Mouse (Mus musculus): Measurements from ENCODE around the gene Pdlim5. TPM values are rescaled to one million over a fixed set of nuclear protein-coding genes. Genes with fewer than 3 reads are reported as not detected.
"Not testable (repeated sequence)": the region's sequence is repeated elsewhere in the genome, so short reads cannot be mapped to it uniquely, and the experiment has no call there.

Pdlim5 gene
- polyA plus RNA-seq (2015; fragmentation: Nextera tagmentation; extraction: Ambion mirVana), result 12.7 and 14.1 TPM in 2 replicates

DNA sequence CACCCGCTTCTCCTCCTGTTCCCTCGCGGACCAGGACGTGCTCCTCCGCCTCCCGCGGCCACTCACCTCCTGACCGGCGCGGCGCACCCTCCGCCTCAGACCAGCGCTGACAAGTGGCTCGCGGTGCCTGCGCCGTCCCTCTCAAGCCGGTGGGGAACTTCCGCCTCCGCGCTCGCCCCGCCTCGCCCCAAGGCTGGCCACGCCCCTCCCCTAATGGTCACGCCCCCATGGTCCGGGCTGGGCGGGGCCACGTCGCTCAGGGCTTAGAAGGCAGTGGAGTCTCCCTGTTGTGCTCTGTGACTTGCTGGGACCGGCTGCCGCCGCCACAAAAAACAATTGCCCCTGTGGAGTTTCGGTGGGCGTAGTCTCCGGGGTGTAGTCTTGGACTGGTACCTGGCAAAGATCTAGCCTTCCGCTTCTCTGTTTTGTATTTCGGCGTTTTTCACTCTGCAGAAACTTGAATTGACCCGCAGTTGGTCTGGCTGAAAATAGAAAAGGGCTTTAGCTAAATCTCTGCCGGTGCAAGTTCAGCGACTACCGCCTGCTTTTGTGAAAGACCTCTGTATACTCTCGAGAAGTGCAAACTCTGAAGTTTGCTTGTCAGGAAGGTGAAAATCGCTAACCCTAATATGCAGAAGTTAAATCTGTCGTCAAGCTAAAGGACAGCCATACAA, at the start of gene Pdlim5:
TSS of gene Pdlim5 (minus strand) at position 177 of the 674 bp plus-strand sequence.
- H3K27ac ChIP-seq, result peak within 1 kb of the TSS; percentile 67
- no peaks in the 10 kb centered on the region for H3K36me3 ChIP-seq (replicated peaks)
- H3K4me1 ChIP-seq, result peaks cover 11% of the 10 kb centered on the region
- H3K4me3 ChIP-seq, result peak within 1 kb of the TSS; percentile 94
- peak within 1 kb of the TSS; percentile 65 for H3K9ac ChIP-seq
- under 1% methylated on average over 44 of the region's 46 CpGs for WGBS
- ATAC-seq (replicated peaks), result peak; percentile 97
- peak within 1 kb of the TSS; percentile 94 for H3K4me2 ChIP-seq
- H3K9me3 ChIP-seq, result no peaks in the 10 kb centered on the region
- H3K27me3 ChIP-seq (replicated peaks), result 0 out of 2 replicates have a peak, but pooled peaks cover 7% of the 10 kb centered on the region

DNA sequence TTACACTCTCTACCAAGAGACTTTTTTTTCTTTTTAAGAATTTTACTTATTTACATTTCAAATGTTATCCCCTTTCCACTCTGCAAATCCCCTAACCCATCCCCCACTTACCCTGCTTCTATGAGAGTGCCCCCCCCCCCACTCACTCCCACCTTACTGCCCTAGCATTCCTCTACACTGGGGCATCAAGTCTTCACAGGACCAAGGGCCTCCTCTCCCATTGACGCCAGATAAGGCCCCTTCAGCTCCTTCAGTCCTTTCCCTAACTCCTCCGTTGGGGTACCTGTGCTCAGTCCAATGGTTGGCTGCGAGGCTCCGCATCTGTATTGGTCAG, 48.2 kb upstream of the Pdlim5 start:
- Histone ChIP-seq H3K27me3 (replicated peaks) (no peaks in the 10 kb centered on the region), H3K9me3 (no peaks in the 10 kb centered on the region), H3K36me3 (replicated peaks) (no peaks in the 10 kb centered on the region), H3K4me1 (0 out of 2 replicates have a peak, but pooled peaks cover 5% of the 10 kb centered on the region), H3K4me2 (peak overlapping the region; percentile 1; the same call in 1 of the 2 replicates), H3K9ac (no peak overlapping the region), H3K4me3 (no peak overlapping the region), H3K27ac (no peak overlapping the region)
- 23% methylated on average over 4 of the region's 4 CpGs for WGBS
- 0 out of 2 replicates have a peak, but pooled peaks have one; percentile 45 for ATAC-seq (replicated peaks)

DNA sequence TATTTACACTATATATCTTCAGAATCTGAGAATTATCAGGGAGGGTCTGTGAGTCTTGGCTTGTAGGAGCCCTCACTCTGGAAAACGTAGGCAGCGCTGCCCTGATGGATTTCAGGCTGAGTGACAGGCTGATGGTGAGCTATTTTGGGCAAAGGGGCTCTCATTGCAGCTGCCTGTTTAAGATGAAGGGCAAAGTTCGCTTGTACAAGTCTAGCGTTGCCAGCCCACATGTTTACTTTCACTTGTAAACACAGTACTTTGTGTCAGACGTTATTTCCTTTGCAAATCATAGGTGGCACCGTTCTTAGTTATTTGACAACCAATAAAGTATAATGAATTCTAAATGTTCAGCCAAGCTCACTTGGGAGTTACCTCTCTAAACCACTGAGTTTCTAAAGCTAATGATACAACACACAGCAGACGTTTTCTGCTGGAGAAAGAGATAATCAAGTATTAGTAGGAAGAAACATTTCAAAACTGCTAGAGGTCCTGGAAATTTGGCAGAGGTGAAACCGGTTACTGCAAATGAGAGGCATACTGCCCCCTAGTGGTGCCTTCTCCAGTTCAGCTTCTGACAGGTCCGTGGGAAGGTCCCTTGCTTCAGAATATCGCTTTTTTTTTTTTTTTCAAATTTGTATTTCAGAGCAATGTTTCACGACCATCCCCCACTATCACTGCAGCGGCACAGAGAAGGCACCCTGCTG, 47.7 kb upstream of the Pdlim5 start:
- H3K4me2 ChIP-seq, result peak overlapping the region; percentile 1; the same call in 1 of the 2 replicates
- H3K36me3 ChIP-seq (replicated peaks), result no peaks in the 10 kb centered on the region
- no peak overlapping the region for H3K9ac ChIP-seq
- no peak overlapping the region for H3K27ac ChIP-seq
- H3K4me3 ChIP-seq, result no peak overlapping the region
- 18% methylated on average over 12 of the region's 12 CpGs for WGBS
- 0 out of 2 replicates have a peak, but pooled peaks have one; percentile 39 for ATAC-seq (replicated peaks)
- no peaks in the 10 kb centered on the region for H3K27me3 ChIP-seq (replicated peaks)
- H3K9me3 ChIP-seq, result no peaks in the 10 kb centered on the region
- 0 out of 2 replicates have a peak, but pooled peaks cover 5% of the 10 kb centered on the region for H3K4me1 ChIP-seq

DNA sequence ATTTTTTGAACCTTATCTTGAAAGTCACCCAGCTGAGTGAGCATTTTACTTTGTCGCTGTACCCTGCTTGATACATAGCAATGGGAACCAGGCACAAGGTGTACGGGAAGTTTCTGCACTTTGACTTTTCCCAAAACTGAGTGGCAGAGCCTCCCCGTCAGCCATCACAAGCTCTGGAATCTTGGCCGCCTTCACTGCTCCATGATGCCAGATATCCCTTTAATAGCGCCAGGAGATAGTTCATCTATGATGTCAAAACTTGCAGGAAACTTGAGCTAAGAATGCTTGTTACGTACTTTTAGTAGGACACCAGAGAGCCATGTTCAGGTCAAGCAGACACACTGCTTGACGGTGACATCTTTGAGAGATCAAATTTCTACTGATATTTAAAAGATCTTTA, 46.7 kb upstream of the Pdlim5 start:
- no peaks in the 10 kb centered on the region for H3K36me3 ChIP-seq (replicated peaks)
- no peaks in the 10 kb centered on the region for H3K27me3 ChIP-seq (replicated peaks)
- H3K27ac ChIP-seq, result no peak overlapping the region
- H3K4me2 ChIP-seq, result no peak overlapping the region
- H3K9me3 ChIP-seq, result no peaks in the 10 kb centered on the region
- H3K4me3 ChIP-seq, result no peak overlapping the region
- ATAC-seq (replicated peaks), result no peak
- no peak overlapping the region for H3K9ac ChIP-seq
- 92% methylated on average over 7 of the region's 7 CpGs for WGBS
- 0 out of 2 replicates have a peak, but pooled peaks cover 5% of the 10 kb centered on the region for H3K4me1 ChIP-seq

DNA sequence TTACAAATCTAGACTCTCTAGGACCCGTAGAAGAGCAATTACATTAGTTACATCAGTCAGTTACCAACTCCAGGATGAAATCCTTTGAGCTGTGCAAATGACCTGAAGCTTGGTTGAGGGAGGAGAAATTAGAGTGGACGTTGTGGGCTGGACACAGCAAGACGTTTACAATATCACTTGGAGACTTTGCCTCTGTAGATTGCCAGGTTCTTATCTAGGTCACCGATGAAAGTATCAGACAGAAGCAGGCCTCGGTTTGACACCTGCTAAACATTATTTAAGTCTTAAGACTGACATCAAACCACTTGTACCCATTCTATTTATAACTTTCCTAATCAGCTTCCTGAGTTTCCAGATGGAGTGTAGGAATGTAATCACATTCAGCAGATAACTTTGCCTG, 45.6 kb upstream of the Pdlim5 start:
- 76% methylated on average over 5 of the region's 5 CpGs for WGBS
- ATAC-seq (replicated peaks), result no peak

DNA sequence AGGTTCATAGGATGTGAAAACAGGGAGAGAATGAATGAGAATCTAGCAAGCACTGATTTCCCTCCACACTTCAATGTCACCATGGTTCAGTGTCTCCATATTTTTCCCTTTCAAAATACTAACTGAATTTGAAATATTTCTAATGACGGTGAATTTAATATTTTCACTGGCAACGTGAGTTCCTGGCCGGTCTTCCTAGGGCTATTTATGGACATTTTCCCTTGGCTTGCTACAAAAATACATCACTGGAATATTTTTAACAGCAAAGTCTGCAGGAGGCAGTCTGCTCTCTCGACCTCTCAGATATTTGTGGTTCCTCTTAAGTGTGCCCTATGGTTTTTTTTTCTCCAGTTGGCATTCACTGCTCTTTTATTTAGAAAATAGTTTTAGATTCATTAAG, 44.7 kb upstream of the Pdlim5 start:
- Histone ChIP-seq H3K27ac (no peak overlapping the region), H3K9me3 (no peaks in the 10 kb centered on the region), H3K4me2 (no peak overlapping the region), H3K4me3 (no peak overlapping the region), H3K36me3 (replicated peaks) (no peaks in the 10 kb centered on the region), H3K27me3 (replicated peaks) (no peaks in the 10 kb centered on the region), H3K4me1 (0 out of 2 replicates have a peak, but pooled peaks cover 5% of the 10 kb centered on the region), H3K9ac (no peak overlapping the region)
- no peak for ATAC-seq (replicated peaks)
- 79% methylated on average over 4 of the region's 4 CpGs for WGBS

More for the DNA sequence above, 45.6 kb upstream of the Pdlim5 start:
- Histone ChIP-seq H3K27me3 (replicated peaks) (no peaks in the 10 kb centered on the region), H3K4me1 (0 out of 2 replicates have a peak, but pooled peaks cover 5% of the 10 kb centered on the region), H3K4me3 (no peak overlapping the region), H3K4me2 (no peak overlapping the region), H3K9me3 (no peaks in the 10 kb centered on the region), H3K27ac (no peak overlapping the region), H3K36me3 (replicated peaks) (no peaks in the 10 kb centered on the region), H3K9ac (no peak overlapping the region)

DNA sequence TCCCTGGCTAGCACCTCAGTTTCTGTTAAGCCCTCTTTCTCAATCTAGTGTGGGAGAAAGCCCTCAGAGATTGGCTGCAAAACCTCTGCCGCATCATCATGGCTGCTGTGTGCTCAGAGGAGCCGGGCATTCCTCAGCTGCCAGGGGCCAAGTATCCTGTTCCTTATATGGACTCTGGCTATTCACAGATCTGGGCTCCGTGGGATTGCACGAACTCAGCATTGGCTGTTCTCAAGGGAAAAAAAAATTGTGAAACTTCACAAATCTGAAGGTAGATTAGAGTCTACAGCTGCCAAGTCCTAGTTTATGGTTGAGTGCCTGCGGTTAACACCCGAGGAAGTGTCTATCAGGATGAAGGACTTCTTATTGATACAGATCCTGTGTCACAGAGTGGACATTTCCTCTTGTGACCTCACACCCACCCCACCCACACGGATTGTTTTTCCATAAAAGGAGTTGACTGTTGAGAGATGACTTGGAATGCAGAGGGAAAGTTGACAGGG, 44.1 kb upstream of the Pdlim5 start:
- 0 out of 2 replicates have a peak, but pooled peaks cover 5% of the 10 kb centered on the region for H3K4me1 ChIP-seq
- H3K27me3 ChIP-seq (replicated peaks), result no peaks in the 10 kb centered on the region
- no peaks in the 10 kb centered on the region for H3K36me3 ChIP-seq (replicated peaks)
- no peak for ATAC-seq (replicated peaks)
- H3K4me3 ChIP-seq, result no peak overlapping the region
- H3K27ac ChIP-seq, result no peak overlapping the region
- no peaks in the 10 kb centered on the region for H3K9me3 ChIP-seq
- H3K9ac ChIP-seq, result no peak overlapping the region
- WGBS, result 43% methylated on average over 7 of the region's 7 CpGs
- H3K4me2 ChIP-seq, result no peak overlapping the region

DNA sequence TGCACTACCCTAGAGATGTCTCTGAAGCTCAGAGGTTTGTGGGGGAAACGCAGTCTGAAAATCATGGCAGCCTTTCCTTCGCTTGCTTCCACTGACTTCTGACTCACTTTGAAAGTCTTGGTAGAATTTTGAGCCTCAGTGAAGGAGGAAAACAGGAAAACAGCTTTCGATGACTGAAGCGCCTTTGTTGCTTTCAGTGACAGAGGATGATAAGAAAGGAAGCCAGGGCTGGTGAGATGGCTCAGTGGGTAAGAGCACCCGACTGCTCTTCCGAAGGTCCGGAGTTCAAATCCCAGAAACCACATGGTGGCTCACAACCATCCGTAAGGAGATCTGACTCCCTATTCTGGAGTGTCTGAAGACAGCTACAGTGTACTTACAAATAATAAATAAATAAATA, 43.1 kb upstream of the Pdlim5 start:
- H3K27me3 ChIP-seq (replicated peaks); H3K4me1 ChIP-seq; ATAC-seq (replicated peaks); H3K9me3 ChIP-seq; H3K36me3 ChIP-seq (replicated peaks); H3K4me3 ChIP-seq; H3K9ac ChIP-seq; H3K27ac ChIP-seq; H3K4me2 ChIP-seq: not testable (repeated sequence)
- WGBS, result 97% methylated on average over 8 of the region's 8 CpGs

DNA sequence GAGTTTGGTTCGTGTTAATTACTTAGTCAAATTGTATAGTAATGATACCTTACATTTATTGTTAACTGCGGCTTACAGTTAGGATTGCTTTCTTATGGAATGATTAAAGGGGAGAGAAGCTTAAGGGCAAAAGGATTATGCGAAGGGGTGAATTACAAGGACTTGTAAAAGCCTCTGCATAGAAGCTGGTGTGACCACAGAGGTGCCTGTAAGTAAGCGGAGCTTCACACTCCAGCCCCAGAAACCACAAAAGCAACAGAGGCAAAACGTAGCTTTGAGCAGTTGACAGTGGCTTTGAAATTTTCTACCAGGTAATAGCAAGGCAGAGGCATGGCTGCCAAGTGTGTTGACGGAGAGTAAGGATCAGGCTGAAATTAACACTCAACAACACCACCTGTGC, 41.3 kb upstream of the Pdlim5 start:
- Histone ChIP-seq H3K9me3 (no peaks in the 10 kb centered on the region), H3K9ac (no peak overlapping the region), H3K4me1 (no peaks in the 10 kb centered on the region), H3K36me3 (replicated peaks) (no peaks in the 10 kb centered on the region), H3K4me2 (no peak overlapping the region), H3K4me3 (no peak overlapping the region), H3K27me3 (replicated peaks) (no peaks in the 10 kb centered on the region), H3K27ac (no peak overlapping the region)
- 44% methylated on average over 6 of the region's 6 CpGs for WGBS
- no peak for ATAC-seq (replicated peaks)

DNA sequence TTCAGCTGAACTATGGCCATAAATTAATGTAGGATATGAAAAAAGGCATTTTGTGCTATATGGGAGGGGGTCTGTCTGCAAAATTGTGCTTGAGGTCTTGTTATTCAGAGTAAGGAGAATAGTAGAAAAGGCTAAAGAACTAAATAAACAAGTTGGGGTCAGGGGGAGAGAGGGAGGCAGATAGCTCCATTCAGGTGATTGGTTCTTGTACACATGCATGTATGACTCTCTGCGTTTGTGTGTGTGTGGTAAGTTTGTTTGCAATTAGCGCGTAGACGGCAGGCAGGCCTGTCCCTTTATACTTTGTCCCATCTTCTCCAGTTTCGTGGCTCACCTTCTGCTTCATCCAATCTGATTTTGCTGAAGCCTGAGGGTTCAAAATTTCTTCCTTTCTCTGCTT, 40.7 kb upstream of the Pdlim5 start:
- Histone ChIP-seq H3K4me3 (no peak overlapping the region), H3K36me3 (replicated peaks) (no peaks in the 10 kb centered on the region), H3K9ac (no peak overlapping the region), H3K4me1 (no peaks in the 10 kb centered on the region), H3K9me3 (no peaks in the 10 kb centered on the region), H3K27me3 (replicated peaks) (no peaks in the 10 kb centered on the region), H3K4me2 (no peak overlapping the region), H3K27ac (no peak overlapping the region)
- 72% methylated on average over 5 of the region's 5 CpGs for WGBS
- ATAC-seq (replicated peaks), result no peak

DNA sequence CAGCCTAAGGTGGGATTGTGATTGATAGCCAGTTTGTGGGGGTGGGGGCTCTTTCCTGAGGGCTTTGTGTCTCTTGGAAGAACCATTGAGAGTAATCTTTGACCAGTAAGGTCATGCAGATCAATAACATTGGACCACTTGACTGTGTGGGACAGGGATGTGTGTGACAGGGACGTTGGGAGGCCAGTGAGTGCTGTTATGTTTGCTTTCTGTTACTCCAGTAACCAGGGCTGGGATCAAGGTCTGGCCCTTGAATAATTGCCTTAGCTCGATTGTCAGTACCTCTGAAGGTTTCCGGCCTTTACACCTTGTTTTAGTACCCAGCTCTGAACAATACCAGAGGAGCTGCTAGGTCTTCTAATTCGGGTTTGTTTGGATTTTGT, 39.3 kb upstream of the Pdlim5 start:
- 57% methylated on average over 4 of the region's 4 CpGs for WGBS
- Histone ChIP-seq H3K4me1 (no peaks in the 10 kb centered on the region), H3K4me3 (no peak overlapping the region), H3K27ac (no peak overlapping the region), H3K9ac (no peak overlapping the region), H3K4me2 (no peak overlapping the region), H3K36me3 (replicated peaks) (no peaks in the 10 kb centered on the region), H3K27me3 (replicated peaks) (no peaks in the 10 kb centered on the region), H3K9me3 (no peaks in the 10 kb centered on the region)
- ATAC-seq (replicated peaks), result no peak

DNA sequence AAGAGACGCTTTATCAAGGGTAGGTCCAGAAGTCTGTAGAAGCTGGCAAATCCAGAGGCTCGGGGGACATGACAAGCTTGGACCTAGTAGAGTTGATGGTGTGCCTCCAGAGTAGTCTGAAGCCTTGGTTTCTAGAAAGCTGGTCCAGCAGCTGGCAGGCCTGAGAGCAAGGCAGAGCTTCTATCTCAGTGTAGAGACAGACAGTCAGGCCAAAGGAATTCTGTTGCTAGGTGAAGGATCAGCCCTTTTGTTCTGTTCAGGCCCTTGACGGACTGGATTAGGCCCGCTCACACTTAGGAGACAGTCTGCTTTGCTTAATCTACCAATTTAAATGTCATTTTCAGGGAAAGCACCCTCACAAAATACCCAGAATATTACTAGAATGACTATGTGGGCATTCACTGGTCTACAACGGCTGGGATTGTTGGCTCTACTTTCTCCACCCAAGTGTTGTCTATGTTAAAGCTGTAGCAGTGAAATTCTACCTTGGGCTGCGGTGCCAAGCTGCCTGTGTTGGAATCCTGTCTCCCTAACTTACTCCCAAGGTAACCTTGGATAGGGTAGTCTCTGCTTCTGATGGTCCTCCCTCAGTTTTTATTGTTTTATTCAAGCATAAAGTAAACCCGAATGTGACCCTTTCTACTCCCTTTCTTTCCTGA, 38.8 kb upstream of the Pdlim5 start:
- Histone ChIP-seq H3K4me1 (no peaks in the 10 kb centered on the region), H3K9me3 (no peaks in the 10 kb centered on the region), H3K4me3 (no peak overlapping the region), H3K27ac (no peak overlapping the region), H3K27me3 (replicated peaks) (no peaks in the 10 kb centered on the region), H3K4me2 (no peak overlapping the region), H3K36me3 (replicated peaks) (no peaks in the 10 kb centered on the region), H3K9ac (no peak overlapping the region)
- 38% methylated on average over 7 of the region's 7 CpGs for WGBS
- ATAC-seq (replicated peaks), result 0 out of 2 replicates have a peak, but pooled peaks have one; percentile 56

Data from midbrain, embryonic 15.5 days (tissue).